Mouse (Mus musculus): ENCODE data around the gene Vars2.
A peak's percentile ranks its signal among the peaks of the same experiment; 100 is the strongest.

Vars2 gene

GRCm38 (mm10) chr17:35692368-35692767 is 25.0 kb upstream of the Vars2 start:
- no peak for DNase-seq

- DNase-seq = no peak
Measured at GRCm38 (mm10) chr17:35691811-35692210, 24.4 kb upstream of the Vars2 start.

GRCm38 (mm10) chr17:35689936-35690645 is 22.7 kb upstream of the Vars2 start:
- no peak for DNase-seq

GRCm38 (mm10) chr17:35688347-35689175 is 21.2 kb upstream of the Vars2 start:
- DNase-seq = no peak

- DNase-seq = no peak
Measured at GRCm38 (mm10) chr17:35685061-35685460, 17.7 kb upstream of the Vars2 start.

- no peak for DNase-seq
Measured at GRCm38 (mm10) chr17:35681986-35682385, 14.6 kb upstream of the Vars2 start.

- no peak for DNase-seq
Measured at GRCm38 (mm10) chr17:35680591-35680990, 13.2 kb upstream of the Vars2 start.

GRCm38 (mm10) chr17:35673416-35674035 is 6.1 kb upstream of the Vars2 start, which contains the start of gene Gtf2h4:
Gene Gtf2h4, minus strand, starts transcription at chr17:35673739.
- DNase-seq = peak; percentile 90

GRCm38 (mm10) chr17:35672527-35672926 is 5.1 kb upstream of the Vars2 start:
- no peak for DNase-seq

- no peak for DNase-seq
Measured at GRCm38 (mm10) chr17:35671846-35672245, 4.5 kb upstream of the Vars2 start.

GRCm38 (mm10) chr17:35669731-35670130 is 2.3 kb upstream of the Vars2 start:
- DNase-seq = no peak

- no peak for DNase-seq
Measured at GRCm38 (mm10) chr17:35666851-35667256, 538 bp downstream of the Vars2 start.

GRCm38 (mm10) chr17:35665957-35666515 is 1.4 kb downstream of the Vars2 start:
- peak; percentile 56 for DNase-seq

GRCm38 (mm10) chr17:35653086-35653485 is 14.3 kb downstream of the Vars2 start:
- no peak for DNase-seq

GRCm38 (mm10) chr17:35649429-35649828 is 18.0 kb downstream of the Vars2 start:
- DNase-seq = peak; percentile 59

GRCm38 (mm10) chr17:35643609-35644236 is 23.7 kb downstream of the Vars2 start, which contains the start of gene Mucl3:
Gene Mucl3, minus strand, starts transcription at chr17:35643695.
- no peak for DNase-seq

GRCm38 (mm10) chr17:35639352-35639751 is 28.0 kb downstream of the Vars2 start:
- DNase-seq = no peak

GRCm38 (mm10) chr17:35638475-35639190 is 28.8 kb downstream of the Vars2 start:
- peak; percentile 83 for DNase-seq

- peak; percentile 63 for DNase-seq
Measured at GRCm38 (mm10) chr17:35636363-35636762, 31.0 kb downstream of the Vars2 start.

- DNase-seq = peak; percentile 79
Measured at GRCm38 (mm10) chr17:35635699-35636111, 31.7 kb downstream of the Vars2 start.

GRCm38 (mm10) chr17:35635202-35635601 is 32.2 kb downstream of the Vars2 start:
- no peak for DNase-seq

GRCm38 (mm10) chr17:35633992-35634391 is 33.4 kb downstream of the Vars2 start:
- peak; percentile 61 for DNase-seq

Data from lung, postnatal 14 days (tissue).